Mouse (Mus musculus) lung, adult 2 months (tissue): Measurements from ENCODE around the gene Thsd7b.

ENCODE experiments used
- CTCF ChIP-seq: fragments of 200-500 bp; IDR thresholded peaks from 2 replicates; pipeline ENCODE4 v1.5.1; 2011; ENCODE audit warnings: mild to moderate bottlenecking, low read length, control low read depth; ENCODE audit not compliant: insufficient read depth
- POLR2A ChIP-seq: fragments of 200-500 bp; IDR thresholded peaks from 2 replicates; pipeline ENCODE4 v1.6.1; 2011; ENCODE audit warnings: low read depth, mild to moderate bottlenecking, control low read depth, low read length, borderline replicate concordance; ENCODE audit errors: extremely low read depth

- no peak for TF ChIP-seq CTCF
- no peak for TF ChIP-seq POLR2A
Measured at GRCm38 (mm10) chr1:129364828-129365227, 91.7 kb downstream of the Thsd7b start.
